Mouse (Mus musculus): ENCODE results near the gene Mrpl10. TPM values are rescaled to one million over a fixed set of nuclear protein-coding genes. Genes with fewer than 3 reads are reported as not detected.
A peak's percentile ranks its signal among the peaks of the same experiment; 100 is the strongest.

Mrpl10 gene
- polyA plus RNA-seq, 1 experiment from 2014 or later: 75.8 TPM

- H3K4me2 ChIP-seq (ENCODE audit: low read depth): no peak overlapping the region
Measured at GRCm38 (mm10) chr11:97071129-97071528, 29.8 kb downstream of the Mrpl10 start.

DNA sequence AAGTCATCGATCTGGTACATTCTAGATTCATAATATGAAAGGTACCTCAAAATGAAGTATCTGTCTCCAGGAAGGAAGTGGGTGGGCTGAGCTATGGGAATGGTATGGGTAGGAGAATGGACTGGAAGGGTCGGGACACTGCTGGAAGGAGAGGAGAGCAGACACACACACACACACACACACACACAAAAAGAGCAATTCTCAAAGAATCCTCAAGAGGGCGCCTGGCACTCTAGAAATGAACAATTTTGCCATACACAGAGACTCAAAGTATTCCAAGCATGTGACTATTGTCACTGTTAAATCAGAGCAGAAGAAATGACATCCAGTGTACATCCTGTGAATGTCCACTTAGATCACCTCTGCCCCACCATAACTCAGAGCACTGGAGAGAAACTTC lies 31.2 kb downstream of the Mrpl10 start:
- H3K27me3 ChIP-seq (ENCODE audit: control insufficient read depth, insufficient read depth, low read length): no peaks in the 10 kb centered on the region
- H3K36me3 ChIP-seq (ENCODE audit: control insufficient read depth, insufficient read depth, low read length): no peaks in the 10 kb centered on the region; the same call in 1 of the 2 replicates
- no peaks in the 10 kb centered on the region for H3K4me1 ChIP-seq (ENCODE audit: control insufficient read depth, insufficient read depth, low read length)
- no peaks in the 10 kb centered on the region for H3K9me3 ChIP-seq (ENCODE audit: control insufficient read depth, low read length)
- DNase-seq (ENCODE audit: low spot score): peak; percentile 49
- 33% methylated on average over 3 of the region's 3 CpGs for WGBS
- H3K4me2 ChIP-seq (ENCODE audit: low read depth): no peak overlapping the region
- no peak overlapping the region for H3K9ac ChIP-seq (ENCODE audit: low read length)
- no peak overlapping the region for H3K27ac ChIP-seq (ENCODE audit: low read depth, low read length)
- H3K4me3 ChIP-seq (ENCODE audit: low read depth, low read length): no peak overlapping the region
- ATAC-seq (ENCODE audit: insufficient read depth, low FRiP score, low TSS enrichment): no peak

More at GRCm38 (mm10) chr11:97071129-97071528, 29.8 kb downstream of the Mrpl10 start:
- no peak overlapping the region for H3K27ac ChIP-seq (ENCODE audit: low read depth, low read length)
- H3K4me3 ChIP-seq (ENCODE audit: low read depth, low read length): no peak overlapping the region
- ATAC-seq (ENCODE audit: insufficient read depth, low FRiP score, low TSS enrichment) (no peak), DNase-seq (ENCODE audit: low spot score) (no peak)
- no peaks in the 10 kb centered on the region for H3K27me3 ChIP-seq (ENCODE audit: control insufficient read depth, insufficient read depth, low read length)
- no peaks in the 10 kb centered on the region for H3K4me1 ChIP-seq (ENCODE audit: control insufficient read depth, insufficient read depth, low read length)
- no peaks in the 10 kb centered on the region; the same call in 1 of the 2 replicates for H3K36me3 ChIP-seq (ENCODE audit: control insufficient read depth, insufficient read depth, low read length)
- no peak overlapping the region for H3K9ac ChIP-seq (ENCODE audit: low read length)
- H3K9me3 ChIP-seq (ENCODE audit: control insufficient read depth, low read length): no peaks in the 10 kb centered on the region
- WGBS: 75% methylated on average over 1 of the region's 1 CpGs

DNA sequence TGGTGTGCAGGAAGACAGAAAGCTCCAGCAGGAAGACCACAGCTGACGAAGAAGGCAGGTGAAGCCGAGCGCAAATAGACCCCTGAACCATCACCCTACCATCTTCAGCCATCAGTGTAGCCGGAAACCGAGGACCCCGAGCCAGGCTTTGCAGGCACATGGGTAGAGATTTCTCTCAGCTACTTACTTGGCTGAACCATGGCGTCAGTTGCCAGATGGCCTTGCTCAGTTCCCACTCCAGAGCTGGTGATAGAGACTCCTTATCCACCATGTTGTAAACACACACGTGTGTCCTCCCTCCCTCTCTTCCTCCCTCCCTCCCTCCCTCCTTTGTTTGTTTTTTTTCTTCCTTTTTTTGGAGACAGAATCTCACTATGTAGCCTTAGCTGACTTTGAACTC lies 32.9 kb downstream of the Mrpl10 start:
- Histone ChIP-seq H3K4me3 (ENCODE audit: low read depth, low read length) (no peak overlapping the region), H3K27me3 (ENCODE audit: control insufficient read depth, insufficient read depth, low read length) (no peaks in the 10 kb centered on the region), H3K36me3 (ENCODE audit: control insufficient read depth, insufficient read depth, low read length) (no peaks in the 10 kb centered on the region), H3K4me1 (ENCODE audit: control insufficient read depth, insufficient read depth, low read length) (no peaks in the 10 kb centered on the region), H3K9me3 (ENCODE audit: control insufficient read depth, low read length) (no peaks in the 10 kb centered on the region), H3K27ac (ENCODE audit: low read depth, low read length) (no peak overlapping the region), H3K4me2 (ENCODE audit: low read depth) (no peak overlapping the region), H3K9ac (ENCODE audit: low read length) (no peak overlapping the region)
- ATAC-seq (ENCODE audit: insufficient read depth, low FRiP score, low TSS enrichment): no peak
- WGBS: 69% methylated on average over 8 of the region's 8 CpGs
- no peak for DNase-seq (ENCODE audit: low spot score)

DNA sequence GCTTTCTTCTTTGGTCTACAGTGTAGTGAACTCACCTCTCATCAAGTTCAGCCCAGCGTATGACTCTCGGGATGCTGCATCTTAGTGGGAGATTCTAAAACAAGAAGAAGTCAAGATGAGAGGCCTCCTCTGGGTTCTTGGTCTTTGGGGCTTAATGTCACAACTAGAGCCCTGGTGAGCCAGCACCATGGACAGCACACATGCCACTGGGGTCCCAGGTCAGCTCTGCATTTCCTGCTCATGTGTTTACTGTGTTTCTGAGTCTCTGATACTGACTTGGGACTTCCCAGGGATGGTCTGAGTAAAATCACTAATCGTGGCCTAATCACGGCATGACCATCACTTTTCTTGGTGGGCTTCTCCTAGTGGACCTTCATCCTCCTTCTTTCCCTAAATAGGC lies 37.4 kb downstream of the Mrpl10 start:
- Histone ChIP-seq H3K27ac (ENCODE audit: low read depth, low read length) (no peak overlapping the region), H3K36me3 (ENCODE audit: control insufficient read depth, insufficient read depth, low read length) (no peaks in the 10 kb centered on the region), H3K9me3 (ENCODE audit: control insufficient read depth, low read length) (no peaks in the 10 kb centered on the region), H3K27me3 (ENCODE audit: control insufficient read depth, insufficient read depth, low read length) (no peaks in the 10 kb centered on the region), H3K4me2 (ENCODE audit: low read depth) (no peak overlapping the region), H3K9ac (ENCODE audit: low read length) (no peak overlapping the region), H3K4me3 (ENCODE audit: low read depth, low read length) (no peak overlapping the region), H3K4me1 (ENCODE audit: control insufficient read depth, insufficient read depth, low read length) (no peaks in the 10 kb centered on the region)
- WGBS: 51% methylated on average over 4 of the region's 4 CpGs
- DNase-seq (ENCODE audit: low spot score) (no peak), ATAC-seq (ENCODE audit: insufficient read depth, low FRiP score, low TSS enrichment) (no peak)

GRCm38 (mm10) chr11:97080291-97080690 lies 38.9 kb downstream of the Mrpl10 start:
- H3K36me3 ChIP-seq (ENCODE audit: control insufficient read depth, insufficient read depth, low read length): no peaks in the 10 kb centered on the region
- ATAC-seq (ENCODE audit: insufficient read depth, low FRiP score, low TSS enrichment): no peak
- WGBS: 53% methylated on average over 9 of the region's 9 CpGs

DNA sequence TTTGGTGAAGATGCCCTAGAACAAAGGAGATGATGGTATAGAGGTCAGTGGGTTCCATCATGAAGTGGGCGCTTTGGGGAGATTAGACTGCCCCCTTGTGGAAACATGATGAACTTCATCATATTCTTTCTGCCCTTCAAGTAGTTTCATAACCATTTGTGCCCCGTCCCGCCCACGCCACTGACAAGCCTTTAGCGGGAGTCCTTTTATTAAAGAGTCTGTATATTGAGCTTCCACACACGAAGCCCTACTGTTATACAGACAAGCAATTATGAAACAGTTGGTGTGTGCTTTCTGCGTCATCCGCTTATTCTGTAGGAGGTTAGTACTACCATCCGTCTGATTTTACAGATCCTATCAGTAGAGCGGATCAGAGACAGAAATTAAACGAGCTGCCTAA lies 41.6 kb downstream of the Mrpl10 start:
- DNase-seq (ENCODE audit: low spot score): no peak
- Histone ChIP-seq H3K9me3 (ENCODE audit: control insufficient read depth, low read length) (no peaks in the 10 kb centered on the region), H3K27me3 (ENCODE audit: control insufficient read depth, insufficient read depth, low read length) (no peaks in the 10 kb centered on the region), H3K4me3 (ENCODE audit: low read depth, low read length) (no peak overlapping the region), H3K9ac (ENCODE audit: low read length) (no peak overlapping the region), H3K4me2 (ENCODE audit: low read depth) (no peak overlapping the region), H3K27ac (ENCODE audit: low read depth, low read length) (no peak overlapping the region), H3K36me3 (ENCODE audit: control insufficient read depth, insufficient read depth, low read length) (no peaks in the 10 kb centered on the region), H3K4me1 (ENCODE audit: control insufficient read depth, insufficient read depth, low read length) (no peaks in the 10 kb centered on the region)
- 49% methylated on average over 11 of the region's 11 CpGs for WGBS
- no peak for ATAC-seq (ENCODE audit: insufficient read depth, low FRiP score, low TSS enrichment)

More at GRCm38 (mm10) chr11:97080291-97080690, 38.9 kb downstream of the Mrpl10 start:
- Histone ChIP-seq H3K9me3 (ENCODE audit: control insufficient read depth, low read length) (no peaks in the 10 kb centered on the region), H3K4me2 (ENCODE audit: low read depth) (no peak overlapping the region), H3K4me3 (ENCODE audit: low read depth, low read length) (no peak overlapping the region), H3K9ac (ENCODE audit: low read length) (no peak overlapping the region), H3K27ac (ENCODE audit: low read depth, low read length) (no peak overlapping the region), H3K4me1 (ENCODE audit: control insufficient read depth, insufficient read depth, low read length) (no peaks in the 10 kb centered on the region), H3K27me3 (ENCODE audit: control insufficient read depth, insufficient read depth, low read length) (no peaks in the 10 kb centered on the region)
- no peak for DNase-seq (ENCODE audit: low spot score)

- Histone ChIP-seq H3K36me3 (ENCODE audit: control insufficient read depth, insufficient read depth, low read length) (no peaks in the 10 kb centered on the region), H3K4me3 (ENCODE audit: low read depth, low read length) (no peak overlapping the region), H3K4me2 (ENCODE audit: low read depth) (peak overlapping the region; percentile 19; the same call in 1 of the 2 replicates), H3K9me3 (ENCODE audit: control insufficient read depth, low read length) (0 out of 2 replicates have a peak, but pooled peaks cover 1% of the 10 kb centered on the region), H3K27me3 (ENCODE audit: control insufficient read depth, insufficient read depth, low read length) (no peaks in the 10 kb centered on the region), H3K27ac (ENCODE audit: low read depth, low read length) (no peak overlapping the region), H3K9ac (ENCODE audit: low read length) (no peak overlapping the region), H3K4me1 (ENCODE audit: control insufficient read depth, insufficient read depth, low read length) (no peaks in the 10 kb centered on the region)
- ATAC-seq (ENCODE audit: insufficient read depth, low FRiP score, low TSS enrichment): no peak
- WGBS: 36% methylated on average over 22 of the region's 22 CpGs
- no peak for DNase-seq (ENCODE audit: low spot score)
Measured at GRCm38 (mm10) chr11:97083401-97084140, 42.2 kb downstream of the Mrpl10 start.

DNA sequence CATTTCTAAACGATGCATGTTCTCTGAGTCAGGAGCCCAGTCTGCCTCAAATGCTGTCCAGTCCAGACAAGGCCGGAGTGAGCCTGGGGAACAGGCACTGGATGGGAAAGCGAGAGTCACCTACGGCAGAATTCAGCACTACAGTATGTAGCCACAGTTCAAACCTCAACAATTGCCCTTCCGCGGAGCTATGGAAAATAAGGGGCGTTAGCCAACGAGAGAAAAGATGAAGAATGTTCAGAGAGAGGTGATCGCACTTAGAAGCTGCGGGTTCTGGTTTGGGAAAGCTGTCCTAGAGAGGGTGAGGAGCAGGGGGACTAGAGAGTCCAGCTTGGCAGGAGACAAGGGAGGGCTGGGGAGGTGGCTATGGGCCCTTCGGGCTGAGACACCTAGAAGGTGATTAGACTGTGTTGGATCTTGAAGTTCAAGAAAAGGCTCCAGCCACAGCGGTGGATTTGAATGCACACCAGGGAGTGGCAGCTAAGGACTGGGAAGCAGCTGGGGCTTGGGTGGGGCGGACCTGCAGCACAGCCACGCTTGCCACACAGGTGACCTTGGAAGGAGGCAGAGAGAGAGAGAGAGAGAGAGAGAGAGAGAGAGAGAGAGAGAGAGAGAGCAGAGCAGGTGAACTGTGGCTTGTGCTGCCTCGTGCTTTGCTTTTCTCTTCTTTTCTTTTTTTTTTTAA lies 43.6 kb downstream of the Mrpl10 start:
- no peak for DNase-seq (ENCODE audit: low spot score)

DNA sequence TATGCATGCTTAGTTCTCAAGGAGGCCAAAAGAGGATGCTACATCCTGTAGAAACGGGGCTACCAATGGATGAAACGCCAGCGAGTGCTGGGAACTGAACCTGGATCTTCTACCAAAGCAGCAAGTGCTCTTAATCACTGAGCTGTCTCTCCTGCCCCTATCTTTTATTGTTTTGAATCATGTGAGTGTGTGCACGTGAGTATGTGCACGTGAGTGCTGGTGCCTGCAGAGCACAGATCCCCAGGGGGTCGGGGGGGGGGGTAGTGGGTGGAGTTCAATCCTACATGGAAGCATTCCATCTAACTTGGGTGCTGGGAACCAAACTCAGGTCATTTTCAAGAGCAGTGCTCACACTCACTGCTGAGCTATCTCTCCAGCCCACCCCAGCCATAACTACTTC lies 45.0 kb downstream of the Mrpl10 start:
- H3K4me2 ChIP-seq (ENCODE audit: low read depth): no peak overlapping the region
- H3K9ac ChIP-seq (ENCODE audit: low read length): no peak overlapping the region
- H3K36me3 ChIP-seq (ENCODE audit: control insufficient read depth, insufficient read depth, low read length): no peaks in the 10 kb centered on the region
- no peaks in the 10 kb centered on the region for H3K4me1 ChIP-seq (ENCODE audit: control insufficient read depth, insufficient read depth, low read length)
- DNase-seq (ENCODE audit: low spot score) (no peak), ATAC-seq (ENCODE audit: insufficient read depth, low FRiP score, low TSS enrichment) (no peak)
- H3K9me3 ChIP-seq (ENCODE audit: control insufficient read depth, low read length): 0 out of 2 replicates have a peak, but pooled peaks cover 5% of the 10 kb centered on the region
- H3K27me3 ChIP-seq (ENCODE audit: control insufficient read depth, insufficient read depth, low read length): no peaks in the 10 kb centered on the region
- H3K4me3 ChIP-seq (ENCODE audit: low read depth, low read length): no peak overlapping the region
- 77% methylated on average over 6 of the region's 6 CpGs for WGBS
- no peak overlapping the region for H3K27ac ChIP-seq (ENCODE audit: low read depth, low read length)

More for the DNA sequence above, 43.6 kb downstream of the Mrpl10 start:
- Histone ChIP-seq H3K4me3 (ENCODE audit: low read depth, low read length) (no peak overlapping the region), H3K4me1 (ENCODE audit: control insufficient read depth, insufficient read depth, low read length) (no peaks in the 10 kb centered on the region), H3K9me3 (ENCODE audit: control insufficient read depth, low read length) (0 out of 2 replicates have a peak, but pooled peaks cover 5% of the 10 kb centered on the region), H3K4me2 (ENCODE audit: low read depth) (no peak overlapping the region), H3K36me3 (ENCODE audit: control insufficient read depth, insufficient read depth, low read length) (no peaks in the 10 kb centered on the region), H3K27me3 (ENCODE audit: control insufficient read depth, insufficient read depth, low read length) (no peaks in the 10 kb centered on the region), H3K27ac (ENCODE audit: low read depth, low read length) (no peak overlapping the region), H3K9ac (ENCODE audit: low read length) (no peak overlapping the region)
- ATAC-seq (ENCODE audit: insufficient read depth, low FRiP score, low TSS enrichment): no peak
- 87% methylated on average over 15 of the region's 15 CpGs for WGBS

Measured in neural tube, embryonic 11.5 days (tissue).